Mouse (Mus musculus) left cerebral cortex, postnatal 14 days (tissue): ENCODE data around the gene Slc8a1. TPM values are rescaled to one million over a fixed set of nuclear protein-coding genes. Genes with fewer than 3 reads are reported as not detected.
A peak's percentile ranks its signal among the peaks of the same experiment; 100 is the strongest.

Experiments
- DNase-seq, 2 experiments: peaks; one replicate each; pipeline ENCODE4 v3.0.0; 2021 to 2022; ENCODE audit warnings: low spot score in 2 of 2, mixed read lengths in 1 of 2
- intact Hi-C: fragments of 180-260 bp; cut with DNase I; formaldehyde crosslinking; loops from one replicate; pipeline ENCODE4 v1.15.1; 2025
- total RNA-seq, 2 experiments: library from RNA; stranded (reverse); gene quantifications; 2 replicates each; pipeline ENCODE4 v1.2.3; 2021

Slc8a1 gene
- total RNA-seq, 2 experiments from 2014 or later, result 245 to 255 TPM

- intact Hi-C loops, result loop anchor here (5.0 kb wide), 1 partner anchor 310 kb away; no protein-coding TSS in a partner anchor
- no peak for DNase-seq
Observed at GRCm38 (mm10) chr17:81477420-81477819, 260.8 kb downstream of the Slc8a1 start.

GRCm38 (mm10) chr17:81473363-81473762, 264.8 kb downstream of the Slc8a1 start:
- DNase-seq, result no peak
- intact Hi-C loops, result no loop called here

GRCm38 (mm10) chr17:81468941-81469340, 269.2 kb downstream of the Slc8a1 start:
- intact Hi-C loops, result no loop called here

DNA sequence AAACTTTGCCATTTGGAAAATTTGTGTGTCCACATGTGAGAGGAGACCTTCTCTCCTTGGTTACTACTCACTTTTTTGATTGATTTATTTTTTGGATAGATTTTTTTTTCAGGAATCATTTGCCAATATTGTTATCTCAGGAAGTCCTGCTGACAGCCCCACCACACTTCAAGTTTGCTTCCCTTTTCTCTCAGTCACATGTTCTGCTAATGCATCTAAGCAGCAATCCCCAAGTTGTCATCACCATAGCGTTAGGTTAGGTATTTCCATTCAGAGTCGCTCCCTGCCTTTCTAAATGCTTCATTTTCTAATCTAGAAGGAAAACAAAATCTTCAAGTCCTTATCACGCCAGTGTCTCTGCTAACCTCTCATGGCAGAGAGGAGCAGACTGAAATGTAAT, 278.8 kb downstream of the Slc8a1 start:
- intact Hi-C loops, result no loop called here
- DNase-seq, result no peak

More at GRCm38 (mm10) chr17:81468941-81469340, 269.2 kb downstream of the Slc8a1 start:
- DNase-seq, result no peak

DNA sequence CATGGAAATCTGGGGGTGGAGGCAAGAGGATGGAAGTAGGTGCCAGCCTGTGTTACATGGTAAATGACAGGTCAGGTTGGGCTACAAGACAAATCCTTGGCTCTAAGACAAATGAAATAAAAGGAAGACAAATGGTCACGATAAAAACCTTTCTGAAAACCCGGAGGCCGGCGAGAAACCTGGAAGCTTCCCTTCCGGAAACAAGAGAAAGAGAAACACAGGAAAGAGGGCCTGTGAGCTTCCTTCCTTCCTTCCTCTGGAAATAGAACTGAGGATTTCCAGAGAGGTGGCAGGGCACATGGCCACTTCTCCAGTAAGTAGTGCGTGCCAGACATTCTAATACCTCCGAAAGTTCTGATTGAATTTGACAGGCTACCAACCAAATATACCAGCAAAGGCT, 282.2 kb downstream of the Slc8a1 start:
- intact Hi-C loops, result no loop called here
- no peak for DNase-seq

- intact Hi-C loops, result no loop called here
- DNase-seq, result no peak
Observed at GRCm38 (mm10) chr17:81455269-81455668, 282.9 kb downstream of the Slc8a1 start.

DNA sequence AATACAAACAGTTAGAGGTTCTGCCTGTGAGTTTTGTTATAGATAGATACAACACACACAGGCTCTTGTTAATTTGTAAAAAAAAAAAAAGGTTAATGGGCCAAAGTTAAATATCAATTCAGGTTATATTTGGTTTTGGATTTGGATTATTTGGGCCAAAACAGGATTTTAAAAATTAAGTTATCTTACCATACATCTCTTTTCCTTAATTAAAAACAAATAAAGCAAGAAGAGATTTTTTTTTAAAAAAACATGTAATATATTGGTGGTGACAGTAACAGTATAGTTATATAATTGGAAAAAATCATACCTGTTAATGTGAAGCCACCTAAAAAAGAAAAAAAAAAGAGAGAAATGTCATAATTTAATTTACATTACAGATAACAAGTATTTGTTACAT, 296.7 kb downstream of the Slc8a1 start, which contains the start of gene Gm11096:
Gene Gm11096 (plus strand): TSS at position 301 of the 400 bp plus-strand sequence.
- intact Hi-C loops, result no loop called here
- no peak for DNase-seq

DNA sequence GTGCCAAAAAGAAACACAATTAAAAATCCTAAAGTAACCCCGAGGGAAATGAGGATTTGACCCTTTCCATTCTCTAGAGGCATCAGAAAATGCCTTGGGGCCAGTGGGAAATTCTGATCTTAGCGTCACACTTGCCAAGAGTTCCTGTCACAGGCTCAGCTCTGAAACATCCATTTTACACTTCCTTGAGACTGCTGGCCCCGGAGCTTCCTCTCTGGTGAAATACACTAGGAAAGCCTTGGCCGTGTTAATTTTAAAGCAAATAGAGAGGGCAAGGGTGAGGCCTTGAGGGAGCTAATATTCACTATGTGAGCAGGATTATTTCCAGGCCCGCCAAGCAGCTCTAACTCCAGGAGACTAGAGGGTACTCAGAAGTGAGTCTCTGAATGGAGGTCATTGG, 305.0 kb downstream of the Slc8a1 start:
- DNase-seq, result no peak
- intact Hi-C loops, result no loop called here

- intact Hi-C loops, result no loop called here
- no peak for DNase-seq
Observed at GRCm38 (mm10) chr17:81432733-81433132, 305.4 kb downstream of the Slc8a1 start.

GRCm38 (mm10) chr17:81427245-81427644, 310.9 kb downstream of the Slc8a1 start:
- intact Hi-C loops, result no loop called here
- peak; percentile 61 to 68 for DNase-seq

- DNase-seq, result no peak
- intact Hi-C loops, result no loop called here
Observed at GRCm38 (mm10) chr17:81424256-81424912, 313.8 kb downstream of the Slc8a1 start.

- intact Hi-C loops, result no loop called here
- DNase-seq, result peak; percentile 38 to 40
Observed at GRCm38 (mm10) chr17:81419802-81420459, 318.2 kb downstream of the Slc8a1 start.

GRCm38 (mm10) chr17:81416361-81417114, 321.6 kb downstream of the Slc8a1 start:
- intact Hi-C loops, result no loop called here
- DNase-seq, result no peak

GRCm38 (mm10) chr17:81412736-81413135, 325.4 kb downstream of the Slc8a1 start:
- no peak for DNase-seq
- intact Hi-C loops, result no loop called here

DNA sequence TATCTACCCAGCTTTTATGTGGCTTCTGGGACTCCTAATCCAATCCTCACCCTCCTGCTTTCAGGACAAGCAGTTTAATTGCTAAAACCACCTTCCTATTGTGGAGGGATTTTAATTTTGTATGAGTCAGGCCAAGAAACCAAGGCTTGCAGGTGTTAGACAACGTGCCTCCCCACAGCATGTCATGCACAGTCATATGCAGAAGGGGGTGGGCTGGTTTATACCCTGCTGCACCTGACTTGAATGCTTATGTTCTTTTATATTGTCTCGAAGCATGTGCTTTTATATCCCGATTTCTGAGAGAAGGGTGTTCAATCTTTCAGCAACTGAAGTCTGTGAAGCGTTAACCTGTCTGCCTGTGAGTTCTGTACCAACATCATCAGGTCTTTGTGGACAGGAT, 334.0 kb downstream of the Slc8a1 start:
- DNase-seq, result peak in 1 of 2 experiments; percentile 37
- intact Hi-C loops, result no loop called here

DNA sequence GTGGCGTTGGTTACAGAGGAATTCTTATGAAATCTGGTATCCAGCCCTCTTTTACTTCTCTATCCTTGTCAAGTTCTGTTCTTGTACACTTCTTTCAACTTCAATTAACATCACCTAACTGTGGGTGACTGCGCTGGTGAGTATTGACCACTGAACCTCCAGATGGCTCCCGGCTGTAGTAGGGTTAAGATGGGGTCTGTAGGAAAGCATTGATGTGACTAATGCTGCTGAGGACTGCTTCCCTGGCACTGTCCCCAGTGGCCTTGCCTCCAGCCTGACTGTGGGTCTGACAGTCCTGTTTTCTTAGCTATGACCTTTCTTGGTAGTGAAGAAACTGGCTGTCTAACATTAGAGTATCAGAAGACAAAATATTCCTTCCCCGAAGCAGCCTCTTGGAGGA, 335.1 kb downstream of the Slc8a1 start:
- DNase-seq, result no peak
- intact Hi-C loops, result no loop called here

GRCm38 (mm10) chr17:81402636-81403035, 335.5 kb downstream of the Slc8a1 start:
- intact Hi-C loops, result no loop called here
- DNase-seq, result peak in 1 of 2 experiments; percentile 43

- intact Hi-C loops, result no loop called here
- no peak for DNase-seq
Observed at GRCm38 (mm10) chr17:81400377-81400776, 337.8 kb downstream of the Slc8a1 start.

DNA sequence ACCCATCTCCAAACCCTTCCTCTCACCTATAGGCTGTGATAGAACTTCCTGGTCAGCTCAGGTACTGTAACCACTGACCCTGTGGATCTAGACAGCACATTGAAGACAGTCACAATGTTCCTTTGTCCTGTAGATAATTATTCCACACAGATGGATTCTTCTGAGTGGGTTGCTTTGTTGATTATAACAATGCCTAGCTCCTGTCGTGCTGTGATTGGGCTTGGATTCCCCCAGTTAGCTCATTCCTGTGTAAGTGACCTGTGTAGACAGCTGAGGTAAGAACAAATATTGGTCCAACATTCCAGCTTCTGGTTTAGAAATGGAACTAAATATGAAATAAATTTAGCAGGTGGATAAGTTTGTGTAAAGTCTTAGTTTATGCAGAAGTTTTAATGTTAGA, 340.7 kb downstream of the Slc8a1 start:
- DNase-seq, result no peak
- intact Hi-C loops, result no loop called here

- intact Hi-C loops, result no loop called here
- no peak for DNase-seq
Observed at GRCm38 (mm10) chr17:81394124-81394523, 344.1 kb downstream of the Slc8a1 start.
